Mouse (Mus musculus) midbrain, embryonic 11.5 days (tissue): ENCODE results near the gene Prr29. TPM values are rescaled to one million over a fixed set of nuclear protein-coding genes. Genes with fewer than 3 reads are reported as not detected.

Experiments
- ATAC-seq: fragments of 200-750 bp; cut with Nextera tagmentation; 2 replicates; pipeline ENCODE4 v1.8.0; 2017; ENCODE audit warnings: moderate TSS enrichment, moderate library complexity; ENCODE audit not compliant: low FRiP score
- DNase-seq: peaks from one replicate; pipeline ENCODE4 v3.0.0; 2015; ENCODE audit warnings: low spot score; ENCODE audit errors: missing footprints
- H3K27ac ChIP-seq: fragments of 300-500 bp; sonication (generic); 2 replicates; pipeline ENCODE4 v1.5.1; 2014; ENCODE audit warnings: low read depth, low read length
- H3K27me3 ChIP-seq: fragments of 300-500 bp; sonication (generic); 2 replicates; pipeline ENCODE4 v1.6.1; 2014; ENCODE audit warnings: mild to moderate bottlenecking, low read length, moderate library complexity, mixed read lengths; ENCODE audit not compliant: control insufficient read depth, insufficient read depth
- H3K36me3 ChIP-seq: fragments of 300-500 bp; sonication (generic); 2 replicates; pipeline ENCODE4 v1.6.1; 2014; ENCODE audit warnings: mild to moderate bottlenecking, low read length, moderate library complexity, mixed read lengths; ENCODE audit not compliant: control insufficient read depth, insufficient read depth
- H3K4me1 ChIP-seq: fragments of 300-500 bp; sonication (generic); 2 replicates; pipeline ENCODE4 v1.6.1; 2014; ENCODE audit warnings: low read length; ENCODE audit not compliant: control insufficient read depth, insufficient read depth
- H3K4me2 ChIP-seq: fragments of 300-500 bp; sonication (generic); 2 replicates; pipeline ENCODE4 v1.6.1; 2014; ENCODE audit warnings: mild to moderate bottlenecking, moderate library complexity
- H3K4me3 ChIP-seq: fragments of 300-500 bp; sonication (generic); 2 replicates; pipeline ENCODE4 v1.5.1; 2014; ENCODE audit warnings: low read depth, low read length
- H3K9ac ChIP-seq: fragments of 300-500 bp; sonication (generic); 2 replicates; pipeline ENCODE4 v1.6.1; 2014; ENCODE audit warnings: low read length
- H3K9me3 ChIP-seq: fragments of 300-500 bp; sonication (generic); 2 replicates; pipeline ENCODE4 v1.6.1; 2016; ENCODE audit warnings: low read length; ENCODE audit not compliant: control insufficient read depth
- WGBS: fragments of 180-500 bp; shearing (Covaris S2); extraction: QIAGEN DNeasy Blood & Tissue Kit; methylation state at CpG from one replicate; pipeline ENCODE4 v1.1.7; 2014; 5-methylcytosine and 5-hydroxymethylcytosine counted together
- polyA plus RNA-seq: library from polyadenylated mRNA; unstranded; fragments of >200 nt; fragmentation: Nextera tagmentation; extraction: Ambion mirVana; gene quantifications from 2 replicates; pipeline ENCODE4 v1.2.1, GENCODE M21; 2014

The Prr29 gene
- polyA plus RNA-seq, 1 experiment from 2014 or later = not detected

DNA sequence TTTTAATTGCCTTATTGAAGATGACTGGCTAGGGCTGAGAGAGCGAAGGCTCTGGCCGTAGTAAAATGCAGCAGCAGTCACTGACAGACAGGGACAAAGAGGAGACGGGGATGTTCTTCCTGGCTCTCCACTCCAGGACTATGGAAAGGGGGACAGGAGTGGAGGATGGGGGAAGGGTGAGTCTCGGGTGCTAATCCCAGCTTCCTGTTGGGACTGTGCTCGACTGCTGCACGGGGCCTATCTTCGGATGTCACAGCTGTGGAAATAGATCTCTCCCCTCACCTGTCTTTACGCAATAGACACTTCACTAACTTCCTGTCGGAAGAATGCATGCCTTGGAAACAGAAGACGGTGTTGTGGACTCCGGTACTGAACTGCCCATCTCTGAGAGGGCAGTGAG, 8.7 kb downstream of the Prr29 start:
- Histone ChIP-seq H3K4me1 (no peaks in the 10 kb centered on the region), H3K4me2 (no peak overlapping the region), H3K4me3 (no peak overlapping the region), H3K36me3 (no peaks in the 10 kb centered on the region), H3K27me3 (no peaks in the 10 kb centered on the region), H3K9me3 (no peaks in the 10 kb centered on the region), H3K27ac (no peak overlapping the region), H3K9ac (no peak overlapping the region)
- no peak for DNase-seq
- WGBS = 62% methylated on average over 11 of the region's 11 CpGs
- ATAC-seq = no peak

- 61% methylated on average over 9 of the region's 9 CpGs for WGBS
- no peak overlapping the region for H3K27ac ChIP-seq
These were observed 9.3 kb downstream of the Prr29 start for GRCm38 (mm10) chr11:106374559-106374958.

DNA sequence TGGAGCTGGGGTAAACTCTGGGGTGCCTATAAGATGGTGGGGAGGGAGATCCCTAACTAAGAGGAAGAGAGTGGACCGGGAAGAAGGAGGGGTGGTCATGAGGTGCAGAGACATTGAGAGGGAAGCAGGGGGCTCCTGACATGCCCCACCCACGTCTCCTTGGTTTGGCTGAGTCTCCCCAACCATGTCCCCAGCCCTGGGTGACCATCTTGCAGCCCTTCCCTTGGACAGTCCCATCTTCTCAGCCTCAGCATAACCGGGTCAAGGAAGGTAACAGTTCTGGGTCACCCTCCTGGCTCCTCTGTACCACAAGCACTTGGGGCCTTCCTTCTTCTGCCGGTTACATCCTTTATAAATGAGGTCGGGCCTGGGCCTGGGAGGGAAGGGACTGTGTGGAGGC, 9.7 kb downstream of the Prr29 start:
- ATAC-seq (no peak), DNase-seq (no peak)
- Histone ChIP-seq H3K27ac (no peak overlapping the region), H3K27me3 (no peaks in the 10 kb centered on the region), H3K4me3 (no peak overlapping the region), H3K4me1 (no peaks in the 10 kb centered on the region), H3K36me3 (no peaks in the 10 kb centered on the region), H3K4me2 (no peak overlapping the region), H3K9ac (no peak overlapping the region), H3K9me3 (no peaks in the 10 kb centered on the region)
- WGBS = 73% methylated on average over 5 of the region's 5 CpGs

More at GRCm38 (mm10) chr11:106374559-106374958, 9.3 kb downstream of the Prr29 start:
- H3K4me1 ChIP-seq = no peaks in the 10 kb centered on the region
- H3K36me3 ChIP-seq = no peaks in the 10 kb centered on the region
- no peak for ATAC-seq
- no peaks in the 10 kb centered on the region for H3K27me3 ChIP-seq
- DNase-seq = no peak
- H3K9ac ChIP-seq = no peak overlapping the region
- no peak overlapping the region for H3K4me2 ChIP-seq
- H3K9me3 ChIP-seq = no peaks in the 10 kb centered on the region
- H3K4me3 ChIP-seq = no peak overlapping the region

DNA sequence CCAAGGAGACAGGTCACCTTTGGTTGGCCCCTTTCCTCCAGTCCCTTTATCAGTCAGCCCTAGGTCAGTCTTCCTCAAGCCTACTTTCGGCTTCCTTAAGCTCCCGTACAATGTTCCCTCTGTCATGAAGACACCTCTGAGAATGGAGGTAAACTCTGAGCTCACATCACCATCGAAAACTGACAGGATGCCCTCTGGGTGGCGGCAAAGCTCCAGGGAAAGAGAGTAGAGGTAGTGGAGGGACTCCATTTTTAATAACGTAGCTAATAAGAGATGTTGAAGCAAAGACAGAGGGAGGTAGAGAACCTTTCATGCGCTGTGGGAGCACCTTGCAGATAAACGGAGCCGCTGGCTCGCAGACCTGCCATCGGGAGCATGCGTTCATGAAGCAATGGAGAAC, 15.7 kb downstream of the Prr29 start:
- ATAC-seq (no peak), DNase-seq (no peak)
- Histone ChIP-seq H3K4me2 (no peak overlapping the region), H3K9ac (no peak overlapping the region), H3K36me3 (no peaks in the 10 kb centered on the region), H3K4me3 (no peak overlapping the region), H3K4me1 (no peaks in the 10 kb centered on the region), H3K9me3 (no peaks in the 10 kb centered on the region), H3K27me3 (no peaks in the 10 kb centered on the region), H3K27ac (no peak overlapping the region)
- 85% methylated on average over 11 of the region's 11 CpGs for WGBS

- H3K9me3 ChIP-seq = no peaks in the 10 kb centered on the region
- DNase-seq = no peak
- no peak for ATAC-seq
- H3K4me2 ChIP-seq = no peak overlapping the region
- no peaks in the 10 kb centered on the region for H3K4me1 ChIP-seq
- no peak overlapping the region for H3K9ac ChIP-seq
- no peaks in the 10 kb centered on the region for H3K36me3 ChIP-seq
- WGBS = 87% methylated on average over 7 of the region's 7 CpGs
- H3K27me3 ChIP-seq = no peaks in the 10 kb centered on the region
- H3K27ac ChIP-seq = no peak overlapping the region
- no peak overlapping the region for H3K4me3 ChIP-seq
These were observed 16.6 kb downstream of the Prr29 start for GRCm38 (mm10) chr11:106381883-106382282.

DNA sequence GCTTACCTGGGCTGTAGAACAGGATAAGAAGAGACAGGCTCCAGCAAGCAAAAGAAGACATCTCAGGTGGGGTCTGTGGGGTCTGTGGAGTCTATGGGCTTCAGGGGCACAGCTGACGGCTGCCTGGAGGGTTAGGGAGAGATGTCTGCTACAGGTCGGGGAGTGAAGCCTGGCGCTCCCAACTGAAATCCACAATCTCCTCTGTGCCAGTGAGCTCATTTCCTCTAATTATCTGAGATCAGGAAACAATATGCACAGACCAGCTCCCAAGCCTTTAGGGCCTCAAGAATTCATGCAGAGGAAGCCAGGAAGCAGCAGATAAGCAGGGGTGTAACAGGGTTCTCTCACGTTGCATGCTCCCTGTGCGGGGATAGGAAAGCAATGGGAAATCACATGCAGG, 17.2 kb downstream of the Prr29 start:
- H3K27ac ChIP-seq = no peak overlapping the region
- H3K4me3 ChIP-seq = no peak overlapping the region
- H3K4me2 ChIP-seq = no peak overlapping the region
- H3K9ac ChIP-seq = no peak overlapping the region
- DNase-seq (no peak), ATAC-seq (no peak)
- no peaks in the 10 kb centered on the region for H3K4me1 ChIP-seq
- 84% methylated on average over 5 of the region's 5 CpGs for WGBS
- H3K36me3 ChIP-seq = no peaks in the 10 kb centered on the region
- H3K9me3 ChIP-seq = no peaks in the 10 kb centered on the region
- no peaks in the 10 kb centered on the region for H3K27me3 ChIP-seq

- H3K27me3 ChIP-seq = no peaks in the 10 kb centered on the region
- H3K4me1 ChIP-seq = no peaks in the 10 kb centered on the region
- H3K36me3 ChIP-seq = no peaks in the 10 kb centered on the region
- no peak overlapping the region for H3K4me3 ChIP-seq
- H3K9me3 ChIP-seq = no peaks in the 10 kb centered on the region
- DNase-seq = no peak
- H3K4me2 ChIP-seq = no peak overlapping the region
- no peak for ATAC-seq
- no peak overlapping the region for H3K9ac ChIP-seq
- 80% methylated on average over 6 of the region's 6 CpGs for WGBS
- H3K27ac ChIP-seq = no peak overlapping the region
These were observed 17.9 kb downstream of the Prr29 start for GRCm38 (mm10) chr11:106383051-106383790.

GRCm38 (mm10) chr11:106386409-106386808, 21.1 kb downstream of the Prr29 start:
- ATAC-seq (no peak), DNase-seq (no peak)
- no peaks in the 10 kb centered on the region for H3K4me1 ChIP-seq
- WGBS = 88% methylated on average over 3 of the region's 3 CpGs
- H3K27me3 ChIP-seq = no peaks in the 10 kb centered on the region
- no peaks in the 10 kb centered on the region for H3K9me3 ChIP-seq
- H3K27ac ChIP-seq = no peak overlapping the region
- no peak overlapping the region for H3K4me2 ChIP-seq
- no peak overlapping the region for H3K9ac ChIP-seq
- no peak overlapping the region for H3K4me3 ChIP-seq
- no peaks in the 10 kb centered on the region for H3K36me3 ChIP-seq

DNA sequence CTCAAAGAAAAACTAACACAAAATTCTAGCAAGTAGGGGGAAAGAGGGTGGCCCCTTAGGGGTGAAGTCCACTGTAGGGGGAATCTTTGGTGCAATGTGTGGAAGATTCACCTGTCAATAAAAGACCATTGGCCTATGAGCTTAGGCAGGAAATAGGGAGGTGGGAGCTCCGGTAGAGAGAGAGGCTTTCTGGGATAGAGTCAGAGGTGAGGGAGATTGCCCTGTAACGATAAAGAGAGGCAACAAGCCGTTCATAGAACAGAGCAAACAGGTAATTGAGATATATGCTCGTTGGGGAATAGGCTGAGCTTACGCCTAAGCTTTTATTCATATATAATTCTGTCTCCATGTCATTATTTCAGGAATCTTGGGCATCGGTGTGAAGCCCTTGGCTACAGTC, 21.7 kb downstream of the Prr29 start:
- Histone ChIP-seq H3K4me3 (no peak overlapping the region), H3K36me3 (no peaks in the 10 kb centered on the region), H3K27ac (no peak overlapping the region), H3K9ac (no peak overlapping the region), H3K9me3 (no peaks in the 10 kb centered on the region), H3K4me1 (no peaks in the 10 kb centered on the region), H3K27me3 (no peaks in the 10 kb centered on the region), H3K4me2 (no peak overlapping the region)
- DNase-seq (no peak), ATAC-seq (no peak)
- 87% methylated on average over 6 of the region's 6 CpGs for WGBS
